Mouse (Mus musculus) testis, postnatal 14 days (tissue): ENCODE measurements at regions not wholly inside any gene's neighbourhood (a gene's known extent, or its start where the extent isn't known, plus 50 kb on each side); places are given as distances from the start of the nearest gene placed in this dataset.
"Not testable (repeated sequence)": the region's sequence is repeated elsewhere in the genome, so short reads cannot be mapped to it uniquely, and the experiment has no call there.

ENCODE experiments used
- DNase-seq: peaks from one replicate; pipeline ENCODE4 v3.0.0; 2021; ENCODE audit warnings: low spot score

GRCm38 (mm10) chr13:72541706-72542105 lies 86.9 kb upstream of the Irx2 start:
- no peak for DNase-seq

- no peak for DNase-seq
Observed at GRCm38 (mm10) chr13:72557951-72558350, 70.7 kb upstream of the Irx2 start.

GRCm38 (mm10) chr13:72571871-72572270 lies 56.7 kb upstream of the Irx2 start:
- DNase-seq: no peak

DNA sequence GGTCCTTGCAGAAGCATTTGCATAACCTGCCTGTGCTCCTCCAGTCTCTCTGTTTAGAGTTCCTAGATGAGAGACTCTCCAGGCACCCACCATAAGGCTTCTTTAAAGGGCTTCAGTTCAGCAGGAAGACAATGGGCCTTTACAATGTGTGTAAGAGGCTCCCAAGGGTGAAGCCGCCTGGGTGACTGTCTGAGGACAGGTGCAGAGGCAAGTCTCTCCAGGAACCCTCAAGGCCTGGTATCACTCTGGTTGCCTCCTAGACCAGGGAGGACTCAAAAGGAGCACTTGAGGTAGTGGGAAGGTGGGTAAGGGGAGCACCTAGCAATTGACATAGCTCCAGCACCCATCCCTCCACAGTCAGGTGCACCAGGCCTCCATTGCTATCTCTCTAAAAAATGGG lies 55.8 kb upstream of the Irx2 start:
- DNase-seq: no peak

DNA sequence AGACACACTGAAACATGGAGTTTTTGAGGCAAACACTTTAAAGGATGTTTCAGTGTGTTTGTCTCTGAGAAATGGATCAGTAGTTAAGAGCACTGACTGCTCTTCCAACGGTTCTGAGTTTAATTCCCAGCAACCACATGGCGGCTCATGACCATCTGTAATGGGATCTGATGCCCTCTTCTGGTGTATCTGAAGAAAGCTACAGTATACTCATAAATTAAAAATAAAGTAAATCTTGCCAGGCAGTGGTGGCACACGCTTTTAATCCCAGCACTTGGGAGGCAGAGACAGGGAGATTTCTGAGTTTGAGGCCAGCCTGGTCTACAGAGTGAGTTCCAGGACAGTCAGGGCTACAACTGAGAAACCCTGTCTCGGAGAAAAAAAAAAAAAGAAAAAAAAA lies 54.5 kb upstream of the Irx2 start:
- not testable (repeated sequence) for DNase-seq

GRCm38 (mm10) chr13:72576485-72576884 lies 52.1 kb upstream of the Irx2 start:
- no peak for DNase-seq

GRCm38 (mm10) chr13:72578416-72578815 lies 50.2 kb upstream of the Irx2 start:
- DNase-seq: no peak
